Mouse (Mus musculus) lung, embryonic 16.5 days (tissue): ENCODE measurements around the gene Rab11fip4. TPM values are rescaled to one million over a fixed set of nuclear protein-coding genes. Genes with fewer than 3 reads are reported as not detected.
A peak's percentile ranks its signal among the peaks of the same experiment; 100 is the strongest.

Experiments
- ATAC-seq: fragments of 200-750 bp; cut with Nextera tagmentation; 2 replicates; pipeline ENCODE4 v1.8.0; 2017; ENCODE audit warnings: low read depth, mild to moderate bottlenecking, moderate library complexity
- H3K27ac ChIP-seq: fragments of 300-500 bp; sonication (generic); 2 replicates; pipeline ENCODE4 v1.5.1; 2014; ENCODE audit warnings: mild to moderate bottlenecking, control low read depth, low read length
- H3K27me3 ChIP-seq: fragments of 300-500 bp; sonication (generic); 2 replicates; pipeline ENCODE4 v1.6.1; 2014; ENCODE audit warnings: low read depth, low read length, mixed read lengths; ENCODE audit not compliant: control insufficient read depth, insufficient read depth
- H3K36me3 ChIP-seq: fragments of 300-500 bp; sonication (generic); 2 replicates; pipeline ENCODE4 v1.6.1; 2014; ENCODE audit warnings: low read length; ENCODE audit not compliant: control insufficient read depth, insufficient read depth
- H3K4me1 ChIP-seq: fragments of 300-500 bp; sonication (generic); replicated peaks from 2 replicates; pipeline ENCODE4 v1.6.1; 2014; ENCODE audit warnings: low read length, mixed read lengths; ENCODE audit not compliant: control insufficient read depth, insufficient read depth
- H3K4me2 ChIP-seq: fragments of 300-500 bp; sonication (generic); 2 replicates; pipeline ENCODE4 v1.6.1; 2014; ENCODE audit warnings: low read depth, low read length, control low read depth
- H3K4me3 ChIP-seq: fragments of 300-500 bp; sonication (generic); 2 replicates; pipeline ENCODE4 v1.5.1; 2014; ENCODE audit warnings: mild to moderate bottlenecking, low read length, control low read depth
- H3K9ac ChIP-seq: fragments of 300-500 bp; sonication (generic); 2 replicates; pipeline ENCODE4 v1.6.1; 2014; ENCODE audit warnings: low read length, control low read depth
- H3K9me3 ChIP-seq: fragments of 300-500 bp; sonication (generic); 2 replicates; pipeline ENCODE4 v1.6.1; 2016; ENCODE audit warnings: low read length; ENCODE audit not compliant: control insufficient read depth
- WGBS: fragments of 180-500 bp; shearing (Covaris S2); extraction: QIAGEN DNeasy Blood & Tissue Kit; methylation state at CpG from one replicate; pipeline ENCODE4 v1.1.7; 2014; 5-methylcytosine and 5-hydroxymethylcytosine counted together
- microRNA counts: library from miRNA; unstranded; fragments of <30 nt; microRNA quantifications from one replicate; lab custom pipeline; 2016
- microRNA-seq: library from miRNA; unstranded; fragments of <30 nt; microRNA quantifications from one replicate; pipeline ENCODE4, GENCODE M21; 2016
- polyA plus RNA-seq: library from polyadenylated mRNA; unstranded; fragments of >200 nt; fragmentation: Nextera tagmentation; extraction: Ambion mirVana; gene quantifications from 2 replicates; pipeline ENCODE4 v1.2.1, GENCODE M21; 2015

Rab11fip4 gene
- polyA plus RNA-seq, 1 experiment from 2014 or later = 2.0 TPM

- peaks cover 31% of the 10 kb centered on the region for H3K4me1 ChIP-seq
- no peak overlapping the region for H3K9ac ChIP-seq
- ATAC-seq = no peak
- H3K36me3 ChIP-seq = no peaks in the 10 kb centered on the region
- H3K27me3 ChIP-seq = no peaks in the 10 kb centered on the region
- 0 out of 2 replicates have a peak overlapping the region, but pooled peaks have one; percentile 0 for H3K27ac ChIP-seq
- no peak overlapping the region for H3K4me3 ChIP-seq
- H3K4me2 ChIP-seq = no peak overlapping the region
- no peaks in the 10 kb centered on the region for H3K9me3 ChIP-seq
- 76% methylated on average over 10 of the region's 10 CpGs for WGBS
Measured at GRCm38 (mm10) chr11:79740740-79741512, 149.9 kb downstream of the Rab11fip4 start.

GRCm38 (mm10) chr11:79746552-79747102 is 155.6 kb downstream of the Rab11fip4 start:
- Histone ChIP-seq H3K36me3 (no peaks in the 10 kb centered on the region), H3K9me3 (no peaks in the 10 kb centered on the region), H3K4me2 (no peak overlapping the region), H3K27ac (no peak overlapping the region), H3K4me1 (peaks cover 7% of the 10 kb centered on the region), H3K9ac (no peak overlapping the region), H3K4me3 (no peak overlapping the region), H3K27me3 (no peaks in the 10 kb centered on the region)
- ATAC-seq = no peak
- 63% methylated on average over 11 of the region's 11 CpGs for WGBS

MicroRNAs within 50 kb of the gene (microRNA counts, 519-probe panel; counts per million panel counts)
- 2,261 counts per million, percentile 39 among the panel's probes with 10 or more counts for microRNA mmu-miR-193 (lab: Ali Mortazavi, UCI)
- 3,911 counts per million, percentile 79 among the panel's probes with 10 or more counts for microRNA mmu-miR-365 (lab: Ali Mortazavi, UCI)

Small RNAs within 50 kb of the gene (microRNA-seq; reads per million reads assigned to microRNA genes)
- gene Mir193a (10.5 reads per million, percentile 25 among the genes with 10 or more reads in this experiment), gene Mir365-2 (0.99 reads per million)

Other genes starting within 250 kb of the Rab11fip4 start
- gene Omg, start 87.1 kb upstream of the Rab11fip4 start, polyA plus RNA-seq = 0.18 and 0.60 TPM in 2 replicates
- 1.6 and 1.9 TPM in 2 replicates for gene Evi2b, start 67.5 kb upstream of the Rab11fip4 start, polyA plus RNA-seq
- gene Evi2, start 60.6 kb upstream of the Rab11fip4 start, polyA plus RNA-seq = 0.64 and 0.84 TPM in 2 replicates
- 3.7 and 5.8 TPM in 2 replicates for gene Evi2a, start 60.6 kb upstream of the Rab11fip4 start, polyA plus RNA-seq